Mouse (Mus musculus): ENCODE results near the gene Sdha. TPM values are rescaled to one million over a fixed set of nuclear protein-coding genes. Genes with fewer than 3 reads are reported as not detected.

Sdha gene
- 76.4 and 85.4 TPM in 2 replicates for polyA plus RNA-seq (2011; ENCODE audit: insufficient read depth, insufficient read length, low replicate concordance, missing spikeins)

DNA sequence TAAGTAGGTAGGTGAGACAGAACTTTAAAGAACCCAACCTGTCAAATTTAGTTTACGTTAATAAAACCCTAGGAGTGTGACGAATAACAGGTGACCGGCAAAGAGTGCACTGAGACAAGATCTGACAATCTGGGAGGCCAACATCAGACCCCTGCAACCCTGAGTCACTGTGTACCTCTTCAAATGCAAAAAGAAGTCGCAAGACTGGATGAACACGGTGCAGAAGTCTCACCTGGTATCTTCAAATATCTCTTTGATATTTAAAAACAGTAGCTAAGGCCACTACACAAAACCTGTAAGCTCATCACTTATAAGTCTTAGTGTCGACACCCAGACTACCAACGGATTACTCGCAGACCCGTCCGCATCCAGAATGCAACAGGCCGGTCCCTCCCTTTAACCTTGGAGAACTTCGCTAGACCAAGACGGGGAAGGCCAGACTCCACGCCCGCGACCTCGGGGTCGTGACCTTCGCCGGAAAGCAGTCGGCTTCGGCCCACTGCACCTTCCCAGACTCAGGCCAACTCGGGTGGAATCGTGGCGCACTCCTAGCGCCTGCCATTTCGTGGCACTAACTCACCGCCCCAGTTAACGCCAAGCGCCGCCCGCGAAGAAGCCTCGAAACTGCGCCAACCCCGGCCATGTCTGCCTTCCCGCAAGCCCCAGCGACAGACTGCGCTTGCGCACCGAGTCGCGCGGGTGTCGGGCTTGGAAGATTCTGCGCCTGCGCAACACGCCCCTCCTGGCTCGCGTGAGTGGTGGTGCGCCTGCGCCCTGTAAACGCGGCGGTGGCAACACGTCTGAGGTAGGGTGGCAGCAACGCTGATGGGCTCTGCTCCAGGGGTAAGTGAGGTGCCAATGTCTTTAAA is at the start of gene Sdha, which contains the start of gene Ccdc127:
TSS of gene Sdha (minus strand) at position 715 of the 869 bp plus-strand sequence.
TSS of gene Ccdc127 (plus strand) at position 744 of the 869 bp plus-strand sequence.
- H3K4me1 ChIP-seq (ENCODE audit: control insufficient read depth, insufficient read depth, low read length): no peaks in the 10 kb centered on the region
- peak within 1 kb of the TSS; percentile 95 for H3K4me3 ChIP-seq (replicated peaks; ENCODE audit: control insufficient read depth, low read depth, low read length)
- WGBS: under 1% methylated on average over 57 of the region's 57 CpGs
- TF ChIP-seq POLR2A (IDR thresholded peaks at IDR 0.05; ENCODE audit: borderline replicate concordance, control insufficient read depth, low read depth, low read length) (peak; percentile 93), CTCF (IDR thresholded peaks at IDR 0.05; ENCODE audit: control insufficient read depth, insufficient read depth, low read length) (no peak)
- H3K27ac ChIP-seq (ENCODE audit: control insufficient read depth, insufficient read depth, low read depth, low read length, poor library complexity): peak within 1 kb of the TSS; percentile 93

GRCm38 (mm10) chr13:74399298-74399839 is 49.3 kb upstream of the Sdha start, which contains the start of gene Ftl1-ps1:
Ftl1-ps1 (plus strand) TSS chr13:74399694.
- H3K4me3 ChIP-seq (replicated peaks; ENCODE audit: control insufficient read depth, low read depth, low read length): no peak within 1 kb of the TSS
- H3K4me1 ChIP-seq (ENCODE audit: control insufficient read depth, insufficient read depth, low read length): no peaks in the 10 kb centered on the region
- TF ChIP-seq POLR2A (IDR thresholded peaks at IDR 0.05; ENCODE audit: borderline replicate concordance, control insufficient read depth, low read depth, low read length) (no peak), CTCF (IDR thresholded peaks at IDR 0.05; ENCODE audit: control insufficient read depth, insufficient read depth, low read length) (no peak)
- WGBS: 29% methylated on average over 11 of the region's 11 CpGs
- no peak within 1 kb of the TSS for H3K27ac ChIP-seq (ENCODE audit: control insufficient read depth, insufficient read depth, low read depth, low read length, poor library complexity)

DNA sequence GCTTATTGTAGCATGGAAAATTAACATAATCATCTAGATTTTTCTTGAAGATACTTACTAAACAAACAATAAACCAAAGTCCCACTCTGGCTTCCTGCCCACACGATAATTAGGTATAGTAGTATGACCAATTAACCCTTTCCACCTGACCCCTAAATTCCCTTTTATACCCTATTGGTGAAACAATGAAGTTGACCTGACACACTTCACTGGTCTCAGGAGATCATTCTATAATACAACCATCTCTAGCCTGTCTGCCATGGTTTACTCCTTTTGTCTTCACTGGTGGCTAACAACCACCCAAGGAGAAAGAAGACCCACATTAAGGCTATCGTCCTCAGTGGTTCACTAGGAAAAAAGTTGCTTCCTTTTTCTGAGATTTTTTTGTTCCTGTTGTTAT is 41.1 kb upstream of the Sdha start:
- TF ChIP-seq CTCF (IDR thresholded peaks at IDR 0.05; ENCODE audit: control insufficient read depth, insufficient read depth, low read length) (no peak), POLR2A (IDR thresholded peaks at IDR 0.05; ENCODE audit: borderline replicate concordance, control insufficient read depth, low read depth, low read length) (no peak)
- Histone ChIP-seq H3K4me3 (replicated peaks; ENCODE audit: control insufficient read depth, low read depth, low read length) (no peak overlapping the region), H3K4me1 (ENCODE audit: control insufficient read depth, insufficient read depth, low read length) (no peaks in the 10 kb centered on the region; the same call in 1 of the 2 replicates), H3K27ac (ENCODE audit: control insufficient read depth, insufficient read depth, low read depth, low read length, poor library complexity) (no peak overlapping the region)
- WGBS: 56% methylated on average over 2 of the region's 2 CpGs

GRCm38 (mm10) chr13:74390371-74390990 is 40.4 kb upstream of the Sdha start, which contains the start of gene Zfp72:
Zfp72 (minus strand) TSS chr13:74390836.
- no peak within 1 kb of the TSS for H3K27ac ChIP-seq (ENCODE audit: control insufficient read depth, insufficient read depth, low read depth, low read length, poor library complexity)
- WGBS: under 1% methylated on average over 14 of the region's 14 CpGs
- TF ChIP-seq POLR2A (IDR thresholded peaks at IDR 0.05; ENCODE audit: borderline replicate concordance, control insufficient read depth, low read depth, low read length) (no peak), CTCF (IDR thresholded peaks at IDR 0.05; ENCODE audit: control insufficient read depth, insufficient read depth, low read length) (no peak)
- H3K4me1 ChIP-seq (ENCODE audit: control insufficient read depth, insufficient read depth, low read length): no peaks in the 10 kb centered on the region; the same call in 1 of the 2 replicates
- H3K4me3 ChIP-seq (replicated peaks; ENCODE audit: control insufficient read depth, low read depth, low read length): peak within 1 kb of the TSS; percentile 68

DNA sequence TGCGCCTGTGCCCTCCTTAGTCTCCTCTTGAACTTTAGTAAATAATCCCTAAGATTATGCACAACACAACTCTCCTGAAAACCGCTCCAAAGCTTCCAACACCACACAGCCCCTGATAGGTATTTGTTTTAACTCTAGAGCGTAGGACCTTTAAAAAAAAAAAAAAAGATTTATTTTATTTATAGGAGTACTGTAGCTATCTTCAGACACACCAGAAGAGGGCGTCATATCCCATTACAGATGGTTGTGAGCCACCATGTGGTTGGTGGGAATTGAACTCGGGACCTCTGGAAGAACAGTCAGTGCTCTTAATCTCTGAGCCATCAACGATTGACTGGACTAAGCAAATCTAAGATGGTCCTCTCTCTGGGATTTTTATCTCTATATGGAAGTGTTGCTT is 39.6 kb upstream of the Sdha start:
- Histone ChIP-seq H3K4me3 (replicated peaks; ENCODE audit: control insufficient read depth, low read depth, low read length) (no peak overlapping the region), H3K27ac (ENCODE audit: control insufficient read depth, insufficient read depth, low read depth, low read length, poor library complexity) (no peak overlapping the region), H3K4me1 (ENCODE audit: control insufficient read depth, insufficient read depth, low read length) (no peaks in the 10 kb centered on the region; the same call in 1 of the 2 replicates)
- no peak for TF ChIP-seq POLR2A (IDR thresholded peaks at IDR 0.05; ENCODE audit: borderline replicate concordance, control insufficient read depth, low read depth, low read length)
- no peak for TF ChIP-seq CTCF (IDR thresholded peaks at IDR 0.05; ENCODE audit: control insufficient read depth, insufficient read depth, low read length)
- 60% methylated on average over 6 of the region's 6 CpGs for WGBS

DNA sequence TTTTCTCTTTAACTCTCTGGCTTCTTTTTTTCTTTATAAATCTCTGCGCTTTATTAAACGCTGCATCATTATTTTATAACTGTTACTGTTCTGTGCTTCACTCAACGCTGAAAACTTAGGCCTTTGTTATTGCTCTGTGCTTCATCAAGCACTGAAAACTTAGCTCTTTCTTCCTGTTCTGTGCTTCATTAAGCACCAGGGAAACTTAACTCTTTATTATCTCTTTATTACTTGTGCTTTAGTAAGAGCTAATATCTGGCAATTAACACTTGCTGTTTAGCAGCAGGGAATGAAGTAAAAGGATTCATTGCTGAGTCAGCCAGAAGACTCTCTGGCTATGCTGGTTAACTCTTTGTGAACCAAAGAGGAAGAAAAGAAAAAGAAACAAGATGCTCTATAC is 32.2 kb upstream of the Sdha start:
- TF ChIP-seq POLR2A (IDR thresholded peaks at IDR 0.05; ENCODE audit: borderline replicate concordance, control insufficient read depth, low read depth, low read length): no peak
- TF ChIP-seq CTCF (IDR thresholded peaks at IDR 0.05; ENCODE audit: control insufficient read depth, insufficient read depth, low read length): no peak
- Histone ChIP-seq H3K27ac (ENCODE audit: control insufficient read depth, insufficient read depth, low read depth, low read length, poor library complexity) (no peak overlapping the region), H3K4me3 (replicated peaks; ENCODE audit: control insufficient read depth, low read depth, low read length) (no peak overlapping the region), H3K4me1 (ENCODE audit: control insufficient read depth, insufficient read depth, low read length) (no peaks in the 10 kb centered on the region)
- 73% methylated on average over 3 of the region's 3 CpGs for WGBS

DNA sequence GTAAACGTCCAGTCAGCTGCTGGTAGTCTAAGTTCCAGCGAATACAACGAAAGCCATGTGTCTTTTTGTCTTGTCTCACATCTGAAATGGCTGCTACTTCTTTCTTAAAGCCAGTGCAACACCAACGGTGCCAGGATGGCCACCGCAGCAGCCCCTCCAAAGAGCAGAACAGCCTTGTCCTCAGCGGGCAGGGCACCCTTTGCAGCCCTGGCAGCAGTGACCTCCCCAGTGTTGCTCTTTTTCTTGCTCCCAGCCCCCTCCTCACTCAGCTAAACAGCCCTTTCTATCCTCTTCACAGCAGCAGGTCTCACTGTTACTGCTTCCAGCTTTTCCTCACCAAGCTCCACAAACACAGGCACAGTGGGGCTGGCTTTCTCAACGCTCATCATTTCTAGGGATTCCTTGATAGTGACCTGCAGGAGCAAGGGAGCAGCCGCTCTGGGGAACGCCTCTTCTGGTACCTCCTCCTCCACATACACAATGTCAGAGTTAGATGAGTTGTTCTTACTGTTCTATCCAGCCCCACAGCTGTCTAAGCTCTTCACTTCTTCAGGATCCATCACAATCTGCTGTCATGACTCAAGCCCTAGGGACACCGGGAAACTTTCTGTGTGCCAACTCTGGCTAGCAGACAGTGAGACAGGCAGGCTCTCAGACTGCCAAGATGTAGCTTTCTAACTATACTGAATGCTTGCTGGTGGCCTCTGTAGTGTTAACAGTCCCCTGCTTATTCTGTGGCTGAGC is 31.6 kb upstream of the Sdha start:
- 80% methylated on average over 10 of the region's 10 CpGs for WGBS
- TF ChIP-seq POLR2A (IDR thresholded peaks at IDR 0.05; ENCODE audit: borderline replicate concordance, control insufficient read depth, low read depth, low read length) (no peak), CTCF (IDR thresholded peaks at IDR 0.05; ENCODE audit: control insufficient read depth, insufficient read depth, low read length) (no peak)
- Histone ChIP-seq H3K4me3 (replicated peaks; ENCODE audit: control insufficient read depth, low read depth, low read length) (no peak overlapping the region), H3K27ac (ENCODE audit: control insufficient read depth, insufficient read depth, low read depth, low read length, poor library complexity) (no peak overlapping the region), H3K4me1 (ENCODE audit: control insufficient read depth, insufficient read depth, low read length) (no peaks in the 10 kb centered on the region)
